Mouse (Mus musculus): ENCODE measurements at regions not wholly inside any gene's neighbourhood (a gene's known extent, or its start where the extent isn't known, plus 50 kb on each side); places are given as distances from the start of the nearest gene placed in this dataset.

GRCm38 (mm10) chr1:72065090-72065489 lies 147.0 kb downstream of the Mreg start:
- TF ChIP-seq EP300 (IDR thresholded peaks at IDR 0.05; ENCODE audit: low read depth) (no peak), CTCF (IDR thresholded peaks at IDR 0.05; ENCODE audit: low read depth) (no peak)
